ENCODE assay signal across 14 mouse cellular contexts in genomic region chr6:54202311-54203020, GRCm38 (mm10).
A peak's percentile ranks its signal among the peaks of the same experiment; 100 is the strongest.
DNase-seq lines count a peak whose midpoint lies in the region; ATAC-seq and TF ChIP-seq lines count a peak whose summit lies in the region.
"Had no signal": no experiment of that assay in that cellular context is flagged by ENCODE, and none has a peak within 500 bp of the region (broad histone marks: within the 10 kb centered on the region; RNA-seq: fewer than 3 reads in every experiment).

No protein-coding gene starts in this region.

- H3K4me1 ChIP-seq in intestine, postnatal 0 days (replicated peaks; ENCODE audit: control insufficient read depth, insufficient read depth, low read length) = peaks cover 10% of the 10 kb centered on the region; the same call in 1 of the 2 replicates
- no peaks in the 10 kb centered on the region; the same call in 1 of the 2 replicates for H3K4me1 ChIP-seq in liver, embryonic 16.5 days (ENCODE audit: control insufficient read depth, low read depth, low read length)
- H3K4me1 ChIP-seq in forebrain, embryonic 15.5 days = no peaks in the 10 kb centered on the region

- peak; percentile 77 for ATAC-seq in intestine, postnatal 0 days
- ATAC-seq in liver, embryonic 16.5 days (ENCODE audit: low read depth) = peak; percentile 85
- ATAC-seq in forebrain, embryonic 15.5 days (replicated peaks) = no peak
- ATAC-seq in granulocyte monocyte progenitor cell, adult 5-6 weeks (replicated peaks; ENCODE audit: poor library complexity, severe bottlenecking) = no peak
- ATAC-seq: CD4-positive, CD25-positive, alpha-beta regulatory T cell, adult 4 months; forebrain, embryonic 16.5 days had no signal

- no peaks in the 10 kb centered on the region for H3K27me3 ChIP-seq in intestine, postnatal 0 days (replicated peaks; ENCODE audit: control insufficient read depth, insufficient read depth, low read length)
- H3K27me3 ChIP-seq in liver, embryonic 16.5 days (ENCODE audit: control insufficient read depth, insufficient read depth, low read depth, low read length) = no peaks in the 10 kb centered on the region
- no peaks in the 10 kb centered on the region for H3K27me3 ChIP-seq in forebrain, embryonic 15.5 days
- H3K27me3 ChIP-seq: limb, embryonic 13.5 days had no signal

- no peak overlapping the region; the same call in 1 of the 2 replicates for H3K4me2 ChIP-seq in intestine, postnatal 0 days (replicated peaks; ENCODE audit: low read depth)
- no peak overlapping the region for H3K4me2 ChIP-seq in liver, embryonic 16.5 days (ENCODE audit: low read depth, low read length)
- no peak overlapping the region for H3K4me2 ChIP-seq in forebrain, embryonic 15.5 days (replicated peaks)
- H3K4me2 ChIP-seq: limb, embryonic 13.5 days had no signal

- peak overlapping the region; percentile 54 for H3K27ac ChIP-seq in intestine, postnatal 0 days (ENCODE audit: low read depth, low read length)
- peak overlapping the region; percentile 74 for H3K27ac ChIP-seq in liver, embryonic 16.5 days (ENCODE audit: low read length)
- no peak overlapping the region for H3K27ac ChIP-seq in forebrain, embryonic 15.5 days (replicated peaks)
- H3K27ac ChIP-seq: limb, embryonic 13.5 days; macrophage had no signal

- no peak overlapping the region for H3K9ac ChIP-seq in intestine, postnatal 0 days (ENCODE audit: low read depth, low read length)
- no peak overlapping the region for H3K9ac ChIP-seq in liver, embryonic 16.5 days (ENCODE audit: low read depth, low read length)
- no peak overlapping the region for H3K9ac ChIP-seq in forebrain, embryonic 15.5 days (replicated peaks)
- H3K9ac ChIP-seq: limb, embryonic 13.5 days had no signal

- H3K9me3 ChIP-seq in intestine, postnatal 0 days (ENCODE audit: control insufficient read depth) = no peaks in the 10 kb centered on the region
- H3K9me3 ChIP-seq in liver, embryonic 16.5 days (replicated peaks; ENCODE audit: control insufficient read depth, low read length) = no peaks in the 10 kb centered on the region
- no peaks in the 10 kb centered on the region for H3K9me3 ChIP-seq in forebrain, embryonic 15.5 days
- H3K9me3 ChIP-seq: limb, embryonic 13.5 days had no signal

- intact Hi-C loops in heart, postnatal 10 days (cut with DNase I) = no loop called here

- no peak for TF ChIP-seq CTCF in intestine, postnatal 0 days (IDR thresholded peaks at IDR 0.05; ENCODE audit: low read depth)

- peak; percentile 91 for DNase-seq in heart, adult 11 months
- no peak for DNase-seq in heart, postnatal 10 days
- peak; percentile 47 for DNase-seq in kidney, postnatal 10 days
- DNase-seq in T-cell, adult 2 months (ENCODE audit: low spot score) = no peak
- DNase-seq: gastrocnemius, postnatal 36 days had no signal

- H3K4me3 ChIP-seq in intestine, postnatal 0 days (ENCODE audit: low read depth, low read length) = no peak overlapping the region
- no peak overlapping the region for H3K4me3 ChIP-seq in liver, embryonic 16.5 days (ENCODE audit: low read depth, low read length)
- H3K4me3 ChIP-seq in forebrain, embryonic 15.5 days = no peak overlapping the region
- H3K4me3 ChIP-seq: limb, embryonic 13.5 days; myocyte had no signal

- no peaks in the 10 kb centered on the region for H3K36me3 ChIP-seq in intestine, postnatal 0 days (ENCODE audit: control insufficient read depth, insufficient read depth)
- H3K36me3 ChIP-seq in liver, embryonic 16.5 days (ENCODE audit: control insufficient read depth, insufficient read depth) = no peaks in the 10 kb centered on the region
- no peaks in the 10 kb centered on the region for H3K36me3 ChIP-seq in forebrain, embryonic 15.5 days
- H3K36me3 ChIP-seq: limb, embryonic 13.5 days had no signal

- WGBS in intestine, postnatal 0 days = 50% methylated on average over 7 of the region's 7 CpGs
- 34% methylated on average over 7 of the region's 7 CpGs for whole genome bisulfite sequencing in liver, embryonic 16.5 days (ENCODE audit: insufficient replicate concordance)
- WGBS in forebrain, embryonic 15.5 days = 88% methylated on average over 7 of the region's 7 CpGs

Comparison
In these comparisons a context has a peak if more than half of its experiments do, and no peak if none do; other contexts are left out.
1. DNase-seq: peak in heart, adult 11 months (single experiment) and kidney, postnatal 10 days (single experiment); none in heart, postnatal 10 days (0 of 2) and T-cell, adult 2 months (single experiment).
2. ATAC-seq: peak in intestine, postnatal 0 days (single experiment) and liver, embryonic 16.5 days (single experiment); none in forebrain, embryonic 15.5 days (single experiment) and granulocyte monocyte progenitor cell, adult 5-6 weeks (single experiment).